Mouse (Mus musculus) E14TG2a.4 (cell line): ENCODE measurements around the gene Il17rb.

Source experiments
- H3K27me3 ChIP-seq: 2 replicates; pipeline ENCODE4 v1.6.1; 2014; ENCODE audit warnings: low read length, control low read depth; ENCODE audit not compliant: insufficient read depth
- H3K36me3 ChIP-seq: 2 replicates; pipeline ENCODE4 v1.6.1; 2014; ENCODE audit warnings: low read length, control low read depth; ENCODE audit not compliant: insufficient read depth
- H3K4me1 ChIP-seq: replicated peaks from 2 replicates; pipeline ENCODE4 v1.6.1; 2014; ENCODE audit warnings: low read depth, low read length, control low read depth
- H3K4me3 ChIP-seq: replicated peaks from 2 replicates; pipeline ENCODE4 v1.5.1; 2014; ENCODE audit warnings: mild to moderate bottlenecking, low read length
- H3K9me3 ChIP-seq: 2 replicates; pipeline ENCODE4 v1.6.1; 2014; ENCODE audit warnings: low read length, control low read depth
- CTCF ChIP-seq: conservative IDR thresholded peaks from 2 replicates; pipeline ENCODE4 v1.5.1; 2014; ENCODE audit warnings: low read length
- NANOG ChIP-seq: IDR thresholded peaks from 2 replicates; pipeline ENCODE4 v1.6.1; 2014; ENCODE audit warnings: borderline replicate concordance, low read length, mixed read lengths
- POU5F1 ChIP-seq: IDR thresholded peaks from 2 replicates; pipeline ENCODE4 v1.6.1; 2014; ENCODE audit warnings: low read length, borderline replicate concordance

Gene Il17rb

GRCm38 (mm10) chr14:30008733-30009575, at the start of gene Il17rb, which contains the start of gene Chdh:
Il17rb (minus strand) TSS chr14:30008896.
Chdh (plus strand) TSS chr14:30009023.
- peaks cover 55% of the 10 kb centered on the region for H3K27me3 ChIP-seq
- peaks cover 29% of the 10 kb centered on the region for H3K4me1 ChIP-seq
- TF ChIP-seq POU5F1 (no peak), CTCF (no peak), NANOG (no peak)
- no peaks in the 10 kb centered on the region for H3K36me3 ChIP-seq
- H3K9me3 ChIP-seq, result no peaks in the 10 kb centered on the region
- peak within 1 kb of the TSS; percentile 79 for H3K4me3 ChIP-seq

- Histone ChIP-seq H3K36me3 (no peaks in the 10 kb centered on the region), H3K4me1 (peaks cover 17% of the 10 kb centered on the region), H3K9me3 (no peaks in the 10 kb centered on the region), H3K27me3 (no peaks in the 10 kb centered on the region), H3K4me3 (no peak overlapping the region)
- no peak for TF ChIP-seq CTCF
- TF ChIP-seq POU5F1, result no peak
- no peak for TF ChIP-seq NANOG
Observed at GRCm38 (mm10) chr14:30056031-30056766, 47.5 kb upstream of the Il17rb start.

GRCm38 (mm10) chr14:30054922-30055321, 46.2 kb upstream of the Il17rb start:
- Histone ChIP-seq H3K4me3 (no peak overlapping the region), H3K27me3 (no peaks in the 10 kb centered on the region), H3K36me3 (no peaks in the 10 kb centered on the region), H3K4me1 (peaks cover 12% of the 10 kb centered on the region), H3K9me3 (no peaks in the 10 kb centered on the region)
- TF ChIP-seq CTCF (no peak), POU5F1 (no peak), NANOG (no peak)

GRCm38 (mm10) chr14:30050280-30050679, 41.6 kb upstream of the Il17rb start:
- Histone ChIP-seq H3K27me3 (no peaks in the 10 kb centered on the region), H3K4me3 (no peak overlapping the region), H3K9me3 (no peaks in the 10 kb centered on the region), H3K4me1 (no peaks in the 10 kb centered on the region), H3K36me3 (no peaks in the 10 kb centered on the region)
- no peak for TF ChIP-seq NANOG
- TF ChIP-seq POU5F1, result no peak
- TF ChIP-seq CTCF, result no peak

- no peak overlapping the region for H3K4me3 ChIP-seq
- TF ChIP-seq CTCF (peak; percentile 65), NANOG (no peak), POU5F1 (no peak)
- H3K4me1 ChIP-seq, result no peaks in the 10 kb centered on the region
- no peaks in the 10 kb centered on the region for H3K9me3 ChIP-seq
- H3K27me3 ChIP-seq, result no peaks in the 10 kb centered on the region
- no peaks in the 10 kb centered on the region for H3K36me3 ChIP-seq
Observed at GRCm38 (mm10) chr14:30048049-30048448, 39.4 kb upstream of the Il17rb start.

- no peaks in the 10 kb centered on the region for H3K9me3 ChIP-seq
- no peaks in the 10 kb centered on the region for H3K27me3 ChIP-seq
- no peak overlapping the region for H3K4me3 ChIP-seq
- no peaks in the 10 kb centered on the region for H3K4me1 ChIP-seq
- H3K36me3 ChIP-seq, result no peaks in the 10 kb centered on the region
- no peak for TF ChIP-seq POU5F1
- TF ChIP-seq NANOG, result no peak
- no peak for TF ChIP-seq CTCF
Observed at GRCm38 (mm10) chr14:30046976-30047375, 38.3 kb upstream of the Il17rb start.

- no peaks in the 10 kb centered on the region for H3K27me3 ChIP-seq
- H3K4me1 ChIP-seq, result no peaks in the 10 kb centered on the region
- no peaks in the 10 kb centered on the region for H3K9me3 ChIP-seq
- no peak for TF ChIP-seq CTCF
- TF ChIP-seq NANOG, result no peak
- no peak for TF ChIP-seq POU5F1
- no peak overlapping the region for H3K4me3 ChIP-seq
- no peaks in the 10 kb centered on the region for H3K36me3 ChIP-seq
Observed at GRCm38 (mm10) chr14:30045704-30046220, 37.1 kb upstream of the Il17rb start.

- Histone ChIP-seq H3K27me3 (no peaks in the 10 kb centered on the region), H3K36me3 (no peaks in the 10 kb centered on the region), H3K4me1 (no peaks in the 10 kb centered on the region), H3K9me3 (no peaks in the 10 kb centered on the region), H3K4me3 (no peak overlapping the region)
- no peak for TF ChIP-seq POU5F1
- TF ChIP-seq CTCF, result no peak
- TF ChIP-seq NANOG, result no peak
Observed at GRCm38 (mm10) chr14:30045239-30045638, 36.5 kb upstream of the Il17rb start.
